Mouse (Mus musculus) cerebellum, adult 11-12 months (tissue): ENCODE measurements around the gene Aak1.
"Not testable (repeated sequence)": the region's sequence is repeated elsewhere in the genome, so short reads cannot be mapped to it uniquely, and the experiment has no call there.

Experiments used
- DNase-seq: peaks from one replicate; pipeline ENCODE4 v3.0.0; 2022

Aak1 gene

DNA sequence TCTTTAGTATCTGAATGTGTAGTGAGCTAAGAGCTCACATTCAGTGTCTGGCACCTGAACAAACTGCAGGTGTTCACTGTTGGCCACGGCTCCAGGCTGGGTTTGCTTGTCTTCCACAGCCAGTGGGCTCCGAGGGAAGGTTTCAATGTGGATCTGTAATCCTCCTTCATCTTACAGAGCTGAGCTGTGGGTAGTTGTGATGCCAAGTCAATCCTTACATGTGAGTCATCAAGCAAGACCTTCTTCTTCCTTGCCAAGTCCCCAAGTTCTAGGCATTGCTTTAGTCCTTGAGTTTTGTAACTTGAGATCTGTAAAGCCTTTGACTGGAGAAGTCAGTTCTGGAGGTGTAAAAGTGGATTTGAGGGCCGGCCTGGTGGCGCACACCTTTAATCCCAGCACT is 124.6 kb downstream of the Aak1 start:
- DNase-seq = no peak

DNA sequence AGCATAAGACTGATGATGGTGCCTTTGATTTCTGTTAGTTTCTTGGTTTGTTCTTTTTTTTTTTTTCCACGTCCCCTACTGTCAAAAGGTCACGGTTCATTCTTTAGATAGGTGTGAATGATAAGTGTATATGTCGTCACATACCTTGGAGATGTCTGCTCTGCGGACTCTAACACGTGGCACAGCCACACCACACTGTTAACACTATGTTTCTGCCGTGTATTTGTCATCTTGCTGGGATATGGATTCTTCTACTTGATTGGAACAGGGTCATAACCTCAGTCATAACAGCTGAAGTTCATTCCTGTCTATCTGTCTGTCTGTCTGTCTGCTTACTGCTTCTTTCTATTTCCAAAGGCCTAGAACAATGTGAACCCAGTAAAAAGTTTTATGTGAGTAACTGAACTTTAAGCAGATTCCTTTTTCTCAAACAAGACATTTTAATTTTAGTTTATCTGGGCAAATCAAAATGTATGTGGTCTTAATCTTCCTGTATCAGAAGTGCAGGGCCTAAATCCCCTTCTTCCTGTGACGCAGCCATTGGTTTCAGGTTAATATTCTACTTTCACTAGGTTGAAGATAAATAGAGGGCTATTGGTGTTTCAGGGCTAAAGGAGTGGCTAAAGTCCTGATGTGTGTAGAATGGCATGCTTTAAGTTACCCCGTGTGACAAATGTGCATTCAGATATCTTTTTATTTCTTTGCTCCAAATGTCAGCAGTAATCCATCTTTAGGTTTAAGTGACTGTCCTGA is 129.0 kb downstream of the Aak1 start:
- DNase-seq = no peak

DNA sequence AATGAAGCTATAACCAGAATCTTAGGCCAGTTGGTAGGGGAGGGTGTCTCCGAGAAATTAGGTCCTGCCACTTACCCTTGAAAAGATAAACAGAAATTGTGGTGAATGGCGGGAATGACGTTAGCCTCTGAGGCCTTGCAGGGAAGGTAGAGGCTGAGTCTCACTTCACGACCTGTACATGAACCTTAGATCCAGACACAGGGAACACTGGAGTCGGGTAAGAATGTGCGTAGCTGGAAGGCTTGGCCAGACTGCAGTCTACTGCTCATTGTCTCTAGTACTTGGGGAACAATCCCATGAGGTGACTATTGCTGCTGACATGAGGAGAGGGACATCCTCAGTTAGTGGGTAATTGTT is 129.6 kb downstream of the Aak1 start:
- DNase-seq = no peak

DNA sequence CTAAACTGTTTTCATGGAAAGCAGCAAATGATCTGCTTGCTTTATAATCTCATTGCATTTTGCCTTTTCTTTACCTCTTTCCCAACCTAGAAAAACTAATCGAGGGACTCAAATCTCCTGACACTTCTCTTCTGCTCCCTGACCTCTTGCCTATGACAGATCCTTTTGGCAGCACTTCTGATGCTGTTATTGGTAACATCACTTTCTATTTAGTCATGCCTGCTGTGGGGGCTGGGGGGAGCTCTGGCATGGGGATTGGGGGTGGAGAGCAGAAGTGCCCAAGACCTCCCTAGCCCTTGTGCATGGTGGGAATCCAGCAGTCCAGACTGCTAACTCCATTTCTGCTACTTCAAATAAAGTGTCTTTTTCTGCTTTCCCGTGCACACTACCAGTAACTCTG is 131.9 kb downstream of the Aak1 start:
- no peak for DNase-seq

DNA sequence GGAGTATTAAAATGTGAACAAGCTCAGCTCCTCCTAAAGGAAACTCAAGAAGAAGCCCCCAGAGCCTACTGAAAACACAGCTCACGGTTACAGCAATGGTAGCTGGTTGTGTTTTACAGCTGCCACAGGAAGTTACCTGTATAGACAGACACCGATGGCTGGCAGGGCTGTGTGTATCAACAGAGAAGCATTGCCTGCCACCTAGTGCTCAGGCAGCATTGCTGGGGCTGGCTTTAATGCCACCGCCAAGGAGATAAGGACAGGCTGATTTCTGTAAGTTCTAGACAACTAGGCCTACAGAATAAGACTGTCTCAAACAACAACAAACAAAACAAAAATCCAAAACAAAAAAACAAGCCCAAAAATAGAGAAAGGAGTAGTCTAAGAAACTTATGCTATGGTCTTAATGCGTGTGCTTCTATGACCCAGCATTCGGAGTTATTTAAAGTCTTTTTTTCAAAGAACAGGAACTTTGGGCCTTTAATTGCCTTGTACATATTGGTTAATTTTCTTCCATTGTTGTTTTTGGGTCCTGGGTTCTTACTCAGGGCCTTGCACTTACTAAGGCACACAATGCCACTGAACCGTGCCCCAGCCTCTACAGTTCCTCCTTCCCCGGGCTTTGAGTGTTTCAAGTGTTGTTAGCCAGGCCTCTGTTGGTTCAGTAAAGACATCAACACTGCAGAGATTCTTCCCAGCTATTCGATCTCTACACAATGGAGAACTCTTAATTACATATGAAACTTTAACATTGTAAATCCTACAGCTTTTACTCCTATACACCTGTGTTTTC is 136.2 kb downstream of the Aak1 start:
- DNase-seq = no peak

DNA sequence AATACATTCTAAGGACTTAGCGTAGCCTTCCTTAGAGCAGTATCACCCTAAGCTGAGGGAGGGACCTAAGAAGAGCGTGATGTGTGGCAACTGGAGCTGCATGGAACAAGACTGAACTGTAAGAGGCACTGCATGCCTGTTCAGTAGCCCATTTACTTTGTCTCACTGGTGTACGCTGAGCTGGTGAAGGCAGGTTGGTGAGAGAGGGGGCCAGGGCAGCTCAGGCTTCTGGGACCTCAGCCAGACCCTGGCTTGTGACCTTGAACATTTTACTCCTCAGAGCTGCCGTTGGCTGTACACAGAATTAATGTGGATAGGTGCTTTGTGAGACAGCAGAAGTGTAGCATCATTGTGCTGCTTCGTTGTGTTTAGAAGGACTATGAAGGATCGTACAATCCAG is 140.3 kb downstream of the Aak1 start:
- DNase-seq = no peak

DNA sequence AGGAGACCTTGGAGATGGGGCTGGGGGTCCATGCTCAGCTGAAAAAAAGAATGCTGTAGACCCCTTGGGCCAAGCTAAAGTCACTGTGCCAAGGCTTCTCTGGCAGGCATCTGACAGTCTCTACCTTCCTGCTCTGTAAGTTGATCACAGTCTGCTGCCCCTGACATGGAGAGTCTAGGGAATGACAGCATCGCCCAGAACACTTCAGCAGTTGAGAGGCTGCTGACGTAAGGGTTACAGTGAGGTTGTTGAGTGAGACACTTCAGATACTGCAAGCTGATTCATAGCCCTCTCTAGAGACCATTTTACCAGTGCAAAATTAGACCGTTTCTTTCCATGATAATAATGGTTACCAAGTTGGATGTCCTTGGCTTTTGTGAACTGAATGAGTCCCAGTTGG is 141.7 kb downstream of the Aak1 start:
- no peak for DNase-seq

DNA sequence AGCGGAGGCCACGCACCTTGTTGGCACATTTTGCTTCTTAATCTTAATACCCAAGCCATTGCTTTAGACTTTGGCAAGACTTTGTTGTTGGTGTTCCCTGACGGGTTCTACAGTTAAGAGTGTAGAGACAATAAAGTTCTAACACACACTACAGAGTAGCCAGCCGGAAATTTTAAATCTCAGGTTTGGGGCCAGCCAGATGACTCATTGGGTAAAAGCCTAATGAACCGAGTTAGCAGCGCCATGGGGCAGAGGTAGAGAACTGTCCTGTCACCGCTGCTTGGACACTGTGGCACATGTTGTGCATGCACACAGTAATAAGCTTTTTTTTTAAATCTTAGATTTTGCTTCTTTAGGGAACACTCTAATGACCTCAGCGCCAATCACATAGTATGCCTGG is 143.0 kb downstream of the Aak1 start:
- DNase-seq = no peak

DNA sequence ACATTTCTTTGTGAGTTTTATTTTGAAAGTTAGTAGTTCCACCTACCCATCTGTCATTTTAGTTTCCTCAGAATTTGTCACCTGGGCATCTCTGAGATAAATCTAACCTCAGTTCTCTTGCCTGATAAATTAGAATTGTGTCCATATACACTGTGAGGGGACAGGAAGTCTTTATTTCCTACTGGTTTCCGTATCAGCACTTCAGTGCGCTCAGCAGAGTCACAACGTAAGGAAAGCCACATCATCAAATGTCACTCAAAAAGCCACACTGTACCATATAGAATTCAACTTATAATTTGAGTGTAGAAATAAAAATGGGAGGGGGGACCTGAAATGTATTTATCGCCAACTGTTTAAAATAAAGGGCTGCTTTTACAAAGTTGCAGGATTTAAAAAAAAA is 144.9 kb downstream of the Aak1 start:
- no peak for DNase-seq

DNA sequence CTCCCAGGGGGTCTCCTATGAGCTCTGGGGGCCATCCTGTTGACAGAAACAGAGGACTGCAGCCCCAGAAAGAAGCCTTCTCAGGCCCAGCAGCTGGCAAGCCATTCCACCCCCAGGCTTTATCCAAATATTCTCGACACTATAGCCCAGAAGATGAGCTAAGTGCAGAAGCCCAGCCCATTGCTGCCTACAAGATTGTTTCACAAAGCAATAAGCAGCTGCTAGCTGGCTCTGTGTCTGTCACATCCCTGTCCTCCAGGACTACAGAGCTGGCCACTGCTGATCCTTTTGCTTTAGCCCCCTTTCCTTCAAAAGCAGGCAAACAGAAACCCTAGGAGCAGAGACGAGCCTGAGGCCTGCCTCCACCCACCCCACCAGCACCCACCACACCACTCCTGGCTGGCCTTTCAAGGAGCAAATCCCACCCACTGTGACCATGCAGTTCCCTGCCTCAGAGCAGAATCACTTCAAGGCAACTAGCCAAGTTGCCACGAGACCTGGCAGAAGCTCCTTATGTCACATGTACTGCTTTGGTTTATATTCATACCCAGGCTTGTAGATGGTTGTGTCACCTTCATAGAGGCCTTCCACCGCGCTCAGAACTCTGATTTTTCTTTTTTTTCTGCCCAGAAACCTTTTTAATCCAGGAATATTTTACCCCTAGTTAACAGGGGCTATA is 147.5 kb downstream of the Aak1 start:
- DNase-seq = peak; percentile 63

DNA sequence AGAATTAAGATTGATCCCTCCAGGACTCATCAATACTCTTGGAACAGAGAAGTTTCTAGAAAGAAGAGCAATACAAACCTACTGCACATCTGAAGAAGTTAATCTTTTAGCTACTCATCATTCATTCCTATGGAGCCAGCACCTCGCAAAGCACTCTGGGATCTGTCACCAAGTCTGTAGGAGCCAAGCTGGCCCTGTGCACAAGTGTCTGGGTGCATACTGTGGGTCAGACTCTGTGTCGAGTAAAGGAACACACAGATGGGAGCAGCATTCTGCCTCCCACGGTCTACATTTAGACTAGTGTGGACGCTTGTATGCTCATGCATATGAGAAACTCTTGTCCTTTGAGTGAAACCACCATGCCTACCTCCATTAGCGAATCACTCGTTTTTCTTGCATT is 148.0 kb downstream of the Aak1 start:
- no peak for DNase-seq

DNA sequence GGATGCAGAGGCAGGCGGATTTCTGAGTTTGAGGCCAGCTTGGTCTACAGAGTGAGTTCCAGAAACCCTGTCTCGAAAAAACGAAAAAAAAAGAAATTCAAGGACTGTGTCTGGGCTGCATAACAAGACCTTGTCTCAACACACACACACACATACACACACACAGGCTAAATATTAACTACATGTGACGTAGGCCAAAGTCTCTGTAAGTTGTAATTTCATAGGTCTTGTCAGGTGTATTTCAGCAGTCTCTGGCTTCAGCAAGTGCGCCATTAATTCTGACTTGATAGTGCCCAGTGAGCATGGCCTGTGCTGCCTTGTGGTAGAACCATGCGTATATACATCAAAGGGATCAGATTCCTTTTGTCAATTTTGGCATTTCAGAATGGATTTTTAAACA is 152.7 kb downstream of the Aak1 start:
- no peak for DNase-seq

DNA sequence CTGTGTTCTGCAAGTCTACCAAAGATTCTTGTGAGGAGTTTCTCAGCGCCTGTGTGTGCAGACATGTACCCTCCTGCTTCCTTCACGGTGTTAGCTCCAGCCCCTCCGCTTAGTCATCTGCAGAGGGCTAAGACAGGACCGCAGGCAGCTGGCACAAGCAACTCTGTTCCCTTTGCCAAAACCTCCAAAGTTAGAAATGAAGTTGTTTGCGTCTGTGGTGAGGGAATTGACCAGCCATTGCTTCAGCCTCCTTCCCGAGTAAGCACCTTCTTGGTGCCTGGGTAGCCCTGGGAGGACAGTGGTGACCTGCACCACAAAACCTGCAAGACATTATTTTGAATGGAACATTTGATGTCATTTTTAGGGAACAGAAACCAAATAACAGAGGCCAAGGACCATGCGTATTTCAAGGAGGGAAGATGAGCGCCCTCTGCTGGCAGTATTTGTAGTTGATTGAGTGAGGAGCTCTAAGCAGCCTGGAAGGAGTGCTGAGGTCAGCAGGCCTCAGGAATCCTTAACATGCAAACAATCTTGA is 153.3 kb downstream of the Aak1 start:
- DNase-seq = peak; percentile 64

DNA sequence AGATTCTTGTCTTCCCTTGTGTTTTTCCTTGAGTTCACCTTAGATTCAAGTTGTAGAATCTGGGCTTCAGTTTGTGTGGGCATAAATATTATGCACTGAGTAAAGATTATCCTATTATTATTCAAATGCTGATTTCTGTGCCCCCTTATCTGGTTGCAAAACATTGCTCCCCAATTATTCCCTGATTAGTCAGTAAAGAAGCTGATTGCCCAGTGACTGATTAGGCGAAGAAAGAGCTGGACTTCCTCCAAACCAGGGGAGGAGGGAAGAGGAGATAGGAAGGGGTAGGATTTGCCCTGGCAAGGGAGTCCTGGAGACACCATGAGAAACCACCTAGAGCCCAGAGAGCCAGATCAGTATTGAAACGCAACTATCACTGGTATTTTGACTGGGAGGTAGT is 154.8 kb downstream of the Aak1 start:
- DNase-seq = no peak

DNA sequence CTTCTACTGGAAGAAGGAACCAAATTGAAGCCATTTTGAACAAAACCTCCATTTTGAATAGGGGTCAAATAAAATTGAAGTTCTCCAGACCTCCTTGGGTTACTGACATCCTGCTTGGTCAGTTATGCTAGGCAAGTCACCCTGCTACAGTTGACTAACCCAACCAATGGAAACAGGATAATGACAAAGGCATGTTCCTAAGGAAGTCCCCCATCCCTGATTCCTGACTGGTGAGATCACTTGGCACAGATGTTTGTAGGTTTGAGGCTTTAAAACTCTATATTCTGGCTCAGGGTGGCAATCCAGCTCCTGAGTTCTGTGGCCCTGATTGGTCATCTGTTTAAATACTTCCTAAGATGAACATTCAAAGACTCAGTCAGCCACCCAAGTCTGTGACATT is 156.3 kb downstream of the Aak1 start:
- DNase-seq = no peak

DNA sequence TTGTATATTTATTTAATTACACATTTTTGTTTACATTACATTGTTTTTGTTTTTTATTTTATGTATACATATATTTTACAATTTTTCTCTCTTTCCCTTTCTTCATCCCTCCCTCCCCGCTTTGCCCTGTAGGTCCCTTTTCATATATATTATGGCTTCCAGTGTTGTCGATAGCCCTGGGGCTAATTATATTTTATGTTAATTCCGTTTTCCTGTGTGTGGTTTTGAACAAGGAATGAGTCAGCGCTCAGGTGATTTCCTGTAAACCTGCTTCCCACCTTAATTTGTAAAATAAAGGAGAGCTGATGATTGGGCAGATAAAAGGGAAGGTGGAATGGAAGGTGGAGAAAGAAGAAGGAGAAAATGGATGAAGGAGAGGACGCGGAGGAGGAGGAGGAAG is 159.6 kb downstream of the Aak1 start, which contains the start of gene Nfu1:
Gene Nfu1 (plus strand): TSS at position 350 of the 400 bp plus-strand sequence.
- no peak for DNase-seq

DNA sequence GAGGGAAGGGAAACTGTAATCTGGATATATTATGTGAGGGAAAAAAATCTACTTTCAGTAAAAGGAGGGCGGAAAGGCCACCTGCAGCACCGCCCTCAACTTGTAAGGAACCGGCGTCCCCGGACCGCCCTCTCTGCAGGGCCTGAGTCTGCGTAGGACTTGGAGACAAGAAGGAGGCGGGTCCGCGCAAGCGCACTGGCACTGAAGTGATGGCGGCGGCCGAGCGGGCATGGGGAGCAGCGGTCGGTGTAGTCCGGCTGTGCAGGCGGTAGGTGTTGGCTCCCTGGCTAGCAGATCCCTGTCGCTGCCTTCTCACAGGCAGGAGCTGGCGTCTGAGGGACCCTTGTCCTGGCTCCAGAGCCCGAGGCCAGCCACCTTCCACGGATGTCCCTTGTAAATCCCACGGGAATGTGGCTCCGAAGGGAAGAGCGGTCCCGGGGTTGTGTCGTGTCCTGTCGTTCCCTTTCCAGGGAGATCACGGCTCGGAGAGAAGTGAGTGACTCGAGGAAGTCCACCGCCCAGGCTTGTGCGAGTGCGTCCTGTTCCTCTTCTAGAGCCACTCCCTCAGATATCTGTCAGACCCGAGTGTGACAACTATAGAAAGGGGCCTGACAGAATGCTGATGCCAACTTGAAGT is 160.5 kb downstream of the Aak1 start:
- DNase-seq = peak; percentile 94

DNA sequence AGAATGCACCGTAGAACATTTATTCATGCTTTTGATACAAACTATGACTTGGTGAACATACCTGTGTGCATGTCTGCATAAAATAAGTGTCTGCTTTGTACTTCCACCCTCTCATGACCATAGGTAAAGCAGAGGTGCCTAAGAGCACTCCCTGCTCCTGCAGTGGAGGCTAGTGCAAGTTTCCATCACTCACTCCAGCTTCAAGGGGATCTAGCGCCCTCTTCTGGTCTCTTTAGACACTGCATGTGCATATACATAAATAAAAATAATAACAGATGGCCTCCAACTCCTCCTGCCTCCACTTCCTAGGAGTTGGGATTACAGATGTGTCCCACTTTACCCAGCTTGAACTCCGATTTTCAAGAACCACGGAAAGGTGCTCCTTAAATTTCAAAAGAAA is 167.6 kb downstream of the Aak1 start:
- DNase-seq = no peak

DNA sequence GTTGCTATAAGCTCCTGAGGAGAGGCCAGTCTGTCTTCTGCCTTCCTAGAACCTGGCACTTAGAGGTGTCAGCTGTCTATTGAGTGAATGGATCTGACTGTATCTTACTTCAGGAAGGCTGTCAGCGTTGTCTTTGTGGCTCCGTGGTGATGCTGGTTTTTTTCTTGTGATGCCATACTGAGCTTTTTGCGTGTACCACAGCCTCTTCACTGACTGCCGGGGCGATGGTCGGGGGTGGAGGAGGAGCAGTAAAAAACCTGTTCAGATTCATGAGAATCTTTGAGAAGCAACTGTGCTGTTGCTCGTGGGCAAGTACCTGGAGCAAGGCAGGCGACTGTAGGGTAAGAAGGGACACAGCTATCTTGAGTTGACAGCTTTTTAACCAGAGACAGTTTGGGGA is 169.6 kb downstream of the Aak1 start:
- no peak for DNase-seq

DNA sequence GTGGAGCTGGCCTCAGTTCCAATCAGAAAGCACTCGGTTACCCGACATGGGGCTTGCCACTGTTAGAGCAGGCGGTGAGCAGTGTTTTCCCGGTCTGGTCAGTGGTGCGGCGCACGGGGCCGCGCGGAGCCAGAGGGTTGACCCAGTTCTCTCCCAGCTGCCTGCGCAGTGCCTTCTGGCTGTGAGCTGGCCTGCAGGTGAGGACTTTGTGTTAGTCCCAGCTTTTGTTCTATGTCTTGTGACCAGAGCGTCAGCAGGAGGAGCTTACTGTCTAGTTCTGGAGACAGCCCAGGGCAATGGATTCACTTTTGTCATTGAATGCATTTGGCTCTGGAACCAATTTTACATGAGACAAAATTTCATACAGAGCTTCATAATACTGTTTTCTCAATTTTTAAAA is 172.5 kb downstream of the Aak1 start:
- no peak for DNase-seq

DNA sequence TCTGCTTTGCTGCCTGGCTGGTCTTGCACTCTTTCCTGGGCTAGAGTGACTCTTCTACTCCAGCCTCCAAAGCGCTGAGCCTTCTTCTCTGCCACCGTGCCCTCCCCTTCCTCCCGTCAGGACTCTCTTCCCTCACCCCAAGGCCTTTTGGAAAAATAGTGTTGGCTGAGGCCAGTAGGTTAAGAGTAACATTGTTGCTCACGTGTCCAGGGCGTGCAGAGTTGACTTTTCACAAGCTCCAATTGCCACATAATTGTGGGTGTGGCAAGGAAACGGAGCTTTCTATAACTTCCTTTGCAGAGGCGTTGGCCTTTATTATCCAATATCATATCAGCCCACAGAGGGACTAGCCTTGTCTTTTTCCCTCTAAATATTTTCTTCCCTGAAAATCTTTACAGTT is 177.7 kb downstream of the Aak1 start:
- DNase-seq = no peak

DNA sequence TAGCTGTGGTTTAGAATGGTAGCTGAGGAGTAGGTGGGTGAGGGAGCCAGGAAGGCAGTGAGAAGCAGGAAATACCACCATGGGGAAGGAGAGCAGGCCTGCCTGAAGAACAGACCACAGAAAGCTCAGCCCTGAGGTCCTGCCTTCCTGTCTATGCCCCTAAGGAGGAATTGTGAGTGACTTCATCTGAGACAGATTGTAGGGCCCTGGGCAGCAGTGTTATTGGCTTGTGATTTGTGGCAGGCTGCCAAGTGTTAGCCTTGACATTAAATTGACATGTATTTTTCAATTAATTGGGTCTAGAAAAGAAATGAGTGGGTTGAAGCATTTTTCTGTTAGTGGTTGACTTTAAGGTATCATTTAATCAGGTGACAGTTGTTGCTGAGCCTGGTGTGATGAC is 179.6 kb downstream of the Aak1 start:
- DNase-seq = no peak

DNA sequence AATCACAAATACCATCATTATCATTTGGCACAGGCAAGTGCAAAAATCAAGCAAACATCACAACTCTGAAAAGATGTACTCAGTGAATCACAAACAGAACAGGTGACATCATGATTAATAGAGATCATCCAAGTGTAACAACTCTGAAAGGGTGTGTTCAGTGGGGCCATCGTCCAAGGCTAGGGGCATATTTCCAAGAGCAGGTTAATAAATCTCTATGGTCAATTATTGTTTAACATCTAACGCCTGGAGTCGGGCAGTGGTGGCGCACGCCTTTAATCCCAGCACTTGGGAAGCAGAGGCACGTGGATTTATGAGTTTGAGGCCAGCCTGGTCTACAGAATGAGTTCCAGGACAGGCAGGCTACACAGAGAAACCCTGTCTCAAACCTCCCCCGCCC is 182.0 kb downstream of the Aak1 start:
- DNase-seq = not testable (repeated sequence)
